Mouse (Mus musculus): ENCODE measurements at regions not wholly inside any gene's neighbourhood (a gene's known extent, or its start where the extent isn't known, plus 50 kb on each side); places are given as distances from the start of the nearest gene placed in this dataset.

- 79% methylated on average over 10 of the region's 10 CpGs for WGBS
- no peaks in the 10 kb centered on the region for H3K36me3 ChIP-seq (ENCODE audit: control insufficient read depth, insufficient read depth, low read length)
- no peak overlapping the region for H3K4me3 ChIP-seq (ENCODE audit: low read depth, low read length)
- TF ChIP-seq CTCF (IDR thresholded peaks at IDR 0.05; ENCODE audit: extremely low read depth, insufficient read length, insufficient replicate concordance, low read depth, low read length) (no peak), POLR2A (IDR thresholded peaks at IDR 0.05; ENCODE audit: low read depth, low read length) (no peak)
- H3K27me3 ChIP-seq (ENCODE audit: control insufficient read depth, insufficient read depth, low read length) = no peaks in the 10 kb centered on the region
- H3K4me1 ChIP-seq (ENCODE audit: control insufficient read depth, insufficient read depth, insufficient read length, low read length) = no peaks in the 10 kb centered on the region
- no peak overlapping the region for H3K27ac ChIP-seq (ENCODE audit: insufficient read depth, low read depth, low read length)
Measured at GRCm38 (mm10) chr3:131795108-131796005, 230.8 kb downstream of the Papss1 start.

GRCm38 (mm10) chr3:131799774-131800173, 235.2 kb downstream of the Papss1 start:
- WGBS = 56% methylated on average over 4 of the region's 4 CpGs
- TF ChIP-seq CTCF (IDR thresholded peaks at IDR 0.05; ENCODE audit: extremely low read depth, insufficient read length, insufficient replicate concordance, low read depth, low read length) (no peak), POLR2A (IDR thresholded peaks at IDR 0.05; ENCODE audit: low read depth, low read length) (no peak)
- Histone ChIP-seq H3K4me1 (ENCODE audit: control insufficient read depth, insufficient read depth, insufficient read length, low read length) (no peaks in the 10 kb centered on the region), H3K27ac (ENCODE audit: insufficient read depth, low read depth, low read length) (no peak overlapping the region), H3K4me3 (ENCODE audit: low read depth, low read length) (no peak overlapping the region), H3K36me3 (ENCODE audit: control insufficient read depth, insufficient read depth, low read length) (no peaks in the 10 kb centered on the region), H3K27me3 (ENCODE audit: control insufficient read depth, insufficient read depth, low read length) (no peaks in the 10 kb centered on the region)

GRCm38 (mm10) chr3:131801551-131801950, 237.0 kb downstream of the Papss1 start:
- WGBS = 57% methylated on average over 3 of the region's 3 CpGs

GRCm38 (mm10) chr3:131802841-131803240, 238.3 kb downstream of the Papss1 start:
- Histone ChIP-seq H3K27ac (ENCODE audit: insufficient read depth, low read depth, low read length) (no peak overlapping the region), H3K27me3 (ENCODE audit: control insufficient read depth, insufficient read depth, low read length) (no peaks in the 10 kb centered on the region), H3K4me3 (ENCODE audit: low read depth, low read length) (no peak overlapping the region), H3K4me1 (ENCODE audit: control insufficient read depth, insufficient read depth, insufficient read length, low read length) (no peaks in the 10 kb centered on the region), H3K36me3 (ENCODE audit: control insufficient read depth, insufficient read depth, low read length) (no peaks in the 10 kb centered on the region)
- TF ChIP-seq POLR2A (IDR thresholded peaks at IDR 0.05; ENCODE audit: low read depth, low read length) (no peak), CTCF (IDR thresholded peaks at IDR 0.05; ENCODE audit: extremely low read depth, insufficient read length, insufficient replicate concordance, low read depth, low read length) (no peak)
- 34% methylated on average over 7 of the region's 7 CpGs for WGBS

More at GRCm38 (mm10) chr3:131801551-131801950, 237.0 kb downstream of the Papss1 start:
- no peak overlapping the region for H3K27ac ChIP-seq (ENCODE audit: insufficient read depth, low read depth, low read length)
- no peaks in the 10 kb centered on the region for H3K36me3 ChIP-seq (ENCODE audit: control insufficient read depth, insufficient read depth, low read length)
- H3K27me3 ChIP-seq (ENCODE audit: control insufficient read depth, insufficient read depth, low read length) = no peaks in the 10 kb centered on the region
- no peak for TF ChIP-seq POLR2A (IDR thresholded peaks at IDR 0.05; ENCODE audit: low read depth, low read length)
- TF ChIP-seq CTCF (IDR thresholded peaks at IDR 0.05; ENCODE audit: extremely low read depth, insufficient read length, insufficient replicate concordance, low read depth, low read length) = no peak
- H3K4me3 ChIP-seq (ENCODE audit: low read depth, low read length) = no peak overlapping the region
- H3K4me1 ChIP-seq (ENCODE audit: control insufficient read depth, insufficient read depth, insufficient read length, low read length) = no peaks in the 10 kb centered on the region

- TF ChIP-seq POLR2A (IDR thresholded peaks at IDR 0.05; ENCODE audit: low read depth, low read length) = no peak
- no peak for TF ChIP-seq CTCF (IDR thresholded peaks at IDR 0.05; ENCODE audit: extremely low read depth, insufficient read length, insufficient replicate concordance, low read depth, low read length)
- no peak overlapping the region for H3K4me3 ChIP-seq (ENCODE audit: low read depth, low read length)
- no peaks in the 10 kb centered on the region for H3K4me1 ChIP-seq (ENCODE audit: control insufficient read depth, insufficient read depth, insufficient read length, low read length)
- H3K36me3 ChIP-seq (ENCODE audit: control insufficient read depth, insufficient read depth, low read length) = no peaks in the 10 kb centered on the region
- WGBS = 63% methylated on average over 8 of the region's 8 CpGs
- no peaks in the 10 kb centered on the region for H3K27me3 ChIP-seq (ENCODE audit: control insufficient read depth, insufficient read depth, low read length)
- no peak overlapping the region for H3K27ac ChIP-seq (ENCODE audit: insufficient read depth, low read depth, low read length)
Measured at GRCm38 (mm10) chr3:131808127-131808526, 243.6 kb downstream of the Papss1 start.

GRCm38 (mm10) chr3:131812968-131813367, 248.4 kb downstream of the Papss1 start:
- Histone ChIP-seq H3K4me1 (ENCODE audit: control insufficient read depth, insufficient read depth, insufficient read length, low read length) (no peaks in the 10 kb centered on the region), H3K27me3 (ENCODE audit: control insufficient read depth, insufficient read depth, low read length) (no peaks in the 10 kb centered on the region), H3K27ac (ENCODE audit: insufficient read depth, low read depth, low read length) (no peak overlapping the region), H3K36me3 (ENCODE audit: control insufficient read depth, insufficient read depth, low read length) (no peaks in the 10 kb centered on the region), H3K4me3 (ENCODE audit: low read depth, low read length) (no peak overlapping the region)
- no peak for TF ChIP-seq POLR2A (IDR thresholded peaks at IDR 0.05; ENCODE audit: low read depth, low read length)
- no peak for TF ChIP-seq CTCF (IDR thresholded peaks at IDR 0.05; ENCODE audit: extremely low read depth, insufficient read length, insufficient replicate concordance, low read depth, low read length)
- WGBS = 44% methylated on average over 6 of the region's 6 CpGs

- no peak overlapping the region for H3K4me3 ChIP-seq (ENCODE audit: low read depth, low read length)
- WGBS = 72% methylated on average over 1 of the region's 1 CpGs
- H3K27me3 ChIP-seq (ENCODE audit: control insufficient read depth, insufficient read depth, low read length) = no peaks in the 10 kb centered on the region
- H3K27ac ChIP-seq (ENCODE audit: insufficient read depth, low read depth, low read length) = no peak overlapping the region
- no peaks in the 10 kb centered on the region for H3K4me1 ChIP-seq (ENCODE audit: control insufficient read depth, insufficient read depth, insufficient read length, low read length)
- H3K36me3 ChIP-seq (ENCODE audit: control insufficient read depth, insufficient read depth, low read length) = no peaks in the 10 kb centered on the region
- TF ChIP-seq CTCF (IDR thresholded peaks at IDR 0.05; ENCODE audit: extremely low read depth, insufficient read length, insufficient replicate concordance, low read depth, low read length) (no peak), POLR2A (IDR thresholded peaks at IDR 0.05; ENCODE audit: low read depth, low read length) (no peak)
Measured at GRCm38 (mm10) chr3:131818806-131819205, 254.2 kb downstream of the Papss1 start.
